Mouse (Mus musculus) hindbrain, embryonic 14.5 days (tissue): ENCODE results near the gene 5430419D17Rik. TPM values are rescaled to one million over a fixed set of nuclear protein-coding genes. Genes with fewer than 3 reads are reported as not detected.

Source experiments
- ATAC-seq: fragments of 200-750 bp; cut with Nextera tagmentation; 2 replicates; pipeline ENCODE4 v1.8.0; 2017; ENCODE audit warnings: moderate number of reproducible peaks, mild to moderate bottlenecking, moderate TSS enrichment, moderate library complexity; ENCODE audit not compliant: low FRiP score
- DNase-seq: peaks from one replicate; pipeline ENCODE4 v3.0.0-alpha.2; 2015; ENCODE audit warnings: low spot score
- H3K27ac ChIP-seq: fragments of 300-500 bp; sonication (generic); 2 replicates; pipeline ENCODE4 v1.5.1; 2014; ENCODE audit warnings: mild to moderate bottlenecking, moderate library complexity
- H3K27me3 ChIP-seq: fragments of 300-500 bp; sonication (generic); 2 replicates; pipeline ENCODE4 v1.6.1; 2014; ENCODE audit warnings: mild to moderate bottlenecking, low read length, mixed read lengths; ENCODE audit not compliant: control insufficient read depth, insufficient read depth
- H3K36me3 ChIP-seq: fragments of 300-500 bp; sonication (generic); replicated peaks from 2 replicates; pipeline ENCODE4 v1.6.1; 2014; ENCODE audit not compliant: control insufficient read depth, insufficient read depth
- H3K4me1 ChIP-seq: fragments of 300-500 bp; sonication (generic); replicated peaks from 2 replicates; pipeline ENCODE4 v1.6.1; 2014; ENCODE audit warnings: antibody characterized with exemption, low read length, mixed read lengths; ENCODE audit not compliant: control insufficient read depth, insufficient read depth
- H3K4me2 ChIP-seq: fragments of 300-500 bp; sonication (generic); replicated peaks from 2 replicates; pipeline ENCODE4 v1.6.1; 2014; ENCODE audit warnings: mild to moderate bottlenecking, moderate library complexity
- H3K4me3 ChIP-seq: fragments of 300-500 bp; sonication (generic); replicated peaks from 2 replicates; pipeline ENCODE4 v1.5.1; 2014; ENCODE audit warnings: mild to moderate bottlenecking, low read length
- H3K9ac ChIP-seq: fragments of 300-500 bp; sonication (generic); 2 replicates; pipeline ENCODE4 v1.6.1; 2014
- H3K9me3 ChIP-seq: fragments of 300-500 bp; sonication (generic); 2 replicates; pipeline ENCODE4 v1.6.1; 2016; ENCODE audit warnings: low read length; ENCODE audit not compliant: control insufficient read depth
- WGBS: fragments of 180-500 bp; shearing (Covaris S2); extraction: QIAGEN DNeasy Blood & Tissue Kit; methylation state at CpG from one replicate; pipeline ENCODE4 v1.1.7; 2014; 5-methylcytosine and 5-hydroxymethylcytosine counted together
- polyA plus RNA-seq: library from polyadenylated mRNA; unstranded; fragments of >200 nt; fragmentation: Nextera tagmentation; extraction: Ambion mirVana; gene quantifications from 2 replicates; pipeline ENCODE4 v1.2.1, GENCODE M21; 2014

The 5430419D17Rik gene
- polyA plus RNA-seq, 1 experiment from 2014 or later = 0.03 TPM

- Histone ChIP-seq H3K9me3 (no peaks in the 10 kb centered on the region), H3K9ac (no peak overlapping the region), H3K36me3 (no peaks in the 10 kb centered on the region), H3K4me3 (no peak overlapping the region), H3K27ac (no peak overlapping the region), H3K27me3 (no peaks in the 10 kb centered on the region), H3K4me2 (no peak overlapping the region), H3K4me1 (no peaks in the 10 kb centered on the region)
- no peak for DNase-seq
- 74% methylated on average over 4 of the region's 4 CpGs for WGBS
- ATAC-seq = no peak
Observed at GRCm38 (mm10) chr7:131265851-131266250, 91.6 kb downstream of the 5430419D17Rik start.

GRCm38 (mm10) chr7:131297151-131297550 is 122.9 kb downstream of the 5430419D17Rik start:
- Histone ChIP-seq H3K9me3 (no peaks in the 10 kb centered on the region), H3K36me3 (no peaks in the 10 kb centered on the region), H3K4me2 (no peak overlapping the region), H3K4me3 (no peak overlapping the region), H3K9ac (no peak overlapping the region), H3K27me3 (no peaks in the 10 kb centered on the region), H3K4me1 (no peaks in the 10 kb centered on the region), H3K27ac (no peak overlapping the region)
- DNase-seq = no peak
- no peak for ATAC-seq
- WGBS = 81% methylated on average over 8 of the region's 8 CpGs

- no peak for DNase-seq
- Histone ChIP-seq H3K9me3 (no peaks in the 10 kb centered on the region), H3K27ac (no peak overlapping the region), H3K9ac (no peak overlapping the region), H3K4me1 (no peaks in the 10 kb centered on the region), H3K4me3 (no peak overlapping the region), H3K27me3 (no peaks in the 10 kb centered on the region), H3K4me2 (no peak overlapping the region), H3K36me3 (no peaks in the 10 kb centered on the region)
- ATAC-seq = no peak
- 83% methylated on average over 8 of the region's 8 CpGs for WGBS
Observed at GRCm38 (mm10) chr7:131303340-131303739, 129.1 kb downstream of the 5430419D17Rik start.

GRCm38 (mm10) chr7:131306733-131307132 is 132.5 kb downstream of the 5430419D17Rik start:
- H3K4me3 ChIP-seq = no peak overlapping the region
- no peak overlapping the region for H3K9ac ChIP-seq
- ATAC-seq (no peak), DNase-seq (no peak)
- H3K4me2 ChIP-seq = no peak overlapping the region
- H3K27ac ChIP-seq = no peak overlapping the region
- no peaks in the 10 kb centered on the region for H3K9me3 ChIP-seq
- H3K27me3 ChIP-seq = no peaks in the 10 kb centered on the region
- no peaks in the 10 kb centered on the region for H3K36me3 ChIP-seq
- H3K4me1 ChIP-seq = no peaks in the 10 kb centered on the region
- 88% methylated on average over 5 of the region's 5 CpGs for WGBS

GRCm38 (mm10) chr7:131314493-131314892 is 140.3 kb downstream of the 5430419D17Rik start:
- H3K27me3 ChIP-seq = no peaks in the 10 kb centered on the region

GRCm38 (mm10) chr7:131317587-131317986 is 143.4 kb downstream of the 5430419D17Rik start:
- Histone ChIP-seq H3K4me1 (no peaks in the 10 kb centered on the region), H3K9me3 (no peaks in the 10 kb centered on the region), H3K4me3 (no peak overlapping the region), H3K9ac (no peak overlapping the region), H3K27me3 (no peaks in the 10 kb centered on the region), H3K27ac (no peak overlapping the region), H3K4me2 (no peak overlapping the region), H3K36me3 (no peaks in the 10 kb centered on the region)
- DNase-seq (no peak), ATAC-seq (no peak)
- WGBS = 77% methylated on average over 12 of the region's 12 CpGs

More at GRCm38 (mm10) chr7:131314493-131314892, 140.3 kb downstream of the 5430419D17Rik start:
- 85% methylated on average over 7 of the region's 7 CpGs for WGBS
- H3K4me1 ChIP-seq = no peaks in the 10 kb centered on the region
- H3K9me3 ChIP-seq = no peaks in the 10 kb centered on the region
- H3K9ac ChIP-seq = no peak overlapping the region
- H3K27ac ChIP-seq = no peak overlapping the region
- no peak overlapping the region for H3K4me2 ChIP-seq
- no peak overlapping the region for H3K4me3 ChIP-seq
- no peak for ATAC-seq
- H3K36me3 ChIP-seq = no peaks in the 10 kb centered on the region
- no peak for DNase-seq

GRCm38 (mm10) chr7:131318340-131318739 is 144.1 kb downstream of the 5430419D17Rik start:
- WGBS = 86% methylated on average over 5 of the region's 7 CpGs
- no peaks in the 10 kb centered on the region for H3K4me1 ChIP-seq

GRCm38 (mm10) chr7:131322192-131322591 is 148.0 kb downstream of the 5430419D17Rik start, which contains the start of gene Cuzd1:
TSS of gene Cuzd1 (minus strand) at chr7:131322292.
- Histone ChIP-seq H3K4me1 (no peaks in the 10 kb centered on the region), H3K9ac (no peak within 1 kb of the TSS), H3K4me2 (no peak within 1 kb of the TSS), H3K27me3 (no peaks in the 10 kb centered on the region), H3K27ac (no peak within 1 kb of the TSS), H3K36me3 (no peaks in the 10 kb centered on the region), H3K9me3 (no peaks in the 10 kb centered on the region), H3K4me3 (no peak within 1 kb of the TSS)
- 86% methylated on average over 2 of the region's 2 CpGs for WGBS
- ATAC-seq = no peak
- no peak for DNase-seq

More at GRCm38 (mm10) chr7:131318340-131318739, 144.1 kb downstream of the 5430419D17Rik start:
- Histone ChIP-seq H3K4me2 (no peak overlapping the region), H3K27me3 (no peaks in the 10 kb centered on the region), H3K9me3 (no peaks in the 10 kb centered on the region), H3K4me3 (no peak overlapping the region), H3K36me3 (no peaks in the 10 kb centered on the region), H3K9ac (no peak overlapping the region), H3K27ac (no peak overlapping the region)
- no peak for DNase-seq
- ATAC-seq = no peak

GRCm38 (mm10) chr7:131327054-131327453 is 152.9 kb downstream of the 5430419D17Rik start:
- WGBS = 89% methylated on average over 5 of the region's 5 CpGs
- DNase-seq (no peak), ATAC-seq (no peak)
- no peaks in the 10 kb centered on the region for H3K36me3 ChIP-seq
- H3K9ac ChIP-seq = no peak overlapping the region
- H3K4me3 ChIP-seq = no peak overlapping the region
- H3K4me1 ChIP-seq = no peaks in the 10 kb centered on the region
- H3K27ac ChIP-seq = no peak overlapping the region
- no peak overlapping the region for H3K4me2 ChIP-seq
- no peaks in the 10 kb centered on the region for H3K9me3 ChIP-seq
- H3K27me3 ChIP-seq = no peaks in the 10 kb centered on the region

- Histone ChIP-seq H3K9ac (no peak within 1 kb of the TSS), H3K4me2 (no peak within 1 kb of the TSS), H3K4me1 (no peaks in the 10 kb centered on the region), H3K9me3 (no peaks in the 10 kb centered on the region), H3K36me3 (no peaks in the 10 kb centered on the region), H3K27me3 (no peaks in the 10 kb centered on the region), H3K4me3 (no peak within 1 kb of the TSS), H3K27ac (no peak within 1 kb of the TSS)
- WGBS = 93% methylated on average over 5 of the region's 5 CpGs
- no peak for ATAC-seq
- no peak for DNase-seq
Observed at GRCm38 (mm10) chr7:131329416-131329815, 155.2 kb downstream of the 5430419D17Rik start, which contains the start of gene Fam24b. TSS of gene Fam24b (minus strand) at chr7:131329516.
